ENCODE assay signal across 25 mouse cellular contexts in genomic region chr2:125739338-125739737, GRCm38 (mm10).
"Had no signal": no experiment of that assay in that cellular context is flagged by ENCODE, and none has a peak within 500 bp of the region (broad histone marks: within the 10 kb centered on the region; RNA-seq: fewer than 3 reads in every experiment).

No protein-coding gene starts in this region.

- H3K9ac ChIP-seq: heart, embryonic 12.5 days; hindbrain, embryonic 13.5 days; hindbrain, embryonic 15.5 days; kidney, embryonic 15.5 days; limb, embryonic 12.5 days had no signal

- H3K27me3 ChIP-seq: heart, embryonic 12.5 days; hindbrain, embryonic 13.5 days; hindbrain, embryonic 15.5 days; kidney, embryonic 15.5 days; limb, embryonic 12.5 days had no signal

- H3K4me3 ChIP-seq: gastrocnemius, adult 2 months; heart, embryonic 10.5 days; heart, embryonic 12.5 days; hindbrain, embryonic 13.5 days; hindbrain, embryonic 15.5 days; kidney, embryonic 15.5 days; limb, embryonic 10.5 days; limb, embryonic 12.5 days had no signal

- H3K4me2 ChIP-seq: heart, embryonic 12.5 days; hindbrain, embryonic 13.5 days; hindbrain, embryonic 15.5 days; kidney, embryonic 15.5 days; limb, embryonic 12.5 days; liver, embryonic 11.5 days had no signal

- DNase-seq: gastrocnemius, adult 2 months; gastrocnemius, postnatal 10 days; gastrocnemius, postnatal 25 days; heart, adult 18-20 months; heart, postnatal 14 days; heart, postnatal 36 days; kidney, adult 11 months; kidney, adult 2 months; kidney, adult 9 months; kidney, postnatal 14 days; kidney, postnatal 36 days; layer of hippocampus, adult 9-11 months; layer of hippocampus, postnatal 36 days; liver had no signal

- H3K9me3 ChIP-seq: heart, embryonic 10.5 days; heart, embryonic 12.5 days; hindbrain, embryonic 13.5 days; hindbrain, embryonic 15.5 days; kidney, embryonic 15.5 days; limb, embryonic 10.5 days; limb, embryonic 12.5 days had no signal

- ATAC-seq: hindbrain, postnatal 0 days; intestine, embryonic 16.5 days had no signal

- H3K4me1 ChIP-seq: heart, embryonic 10.5 days; heart, embryonic 12.5 days; hindbrain, embryonic 13.5 days; hindbrain, embryonic 15.5 days; kidney, embryonic 15.5 days; limb, embryonic 12.5 days had no signal

- H3K27ac ChIP-seq: gastrocnemius, adult 2 months; heart, embryonic 10.5 days; hindbrain, embryonic 13.5 days; hindbrain, embryonic 15.5 days; hindbrain, postnatal 0 days; kidney, embryonic 15.5 days; kidney, postnatal 0 days; limb, embryonic 10.5 days; limb, embryonic 12.5 days had no signal
